Mouse (Mus musculus): ENCODE measurements at regions not wholly inside any gene's neighbourhood (a gene's known extent, or its start where the extent isn't known, plus 50 kb on each side); places are given as distances from the start of the nearest gene placed in this dataset.

DNA sequence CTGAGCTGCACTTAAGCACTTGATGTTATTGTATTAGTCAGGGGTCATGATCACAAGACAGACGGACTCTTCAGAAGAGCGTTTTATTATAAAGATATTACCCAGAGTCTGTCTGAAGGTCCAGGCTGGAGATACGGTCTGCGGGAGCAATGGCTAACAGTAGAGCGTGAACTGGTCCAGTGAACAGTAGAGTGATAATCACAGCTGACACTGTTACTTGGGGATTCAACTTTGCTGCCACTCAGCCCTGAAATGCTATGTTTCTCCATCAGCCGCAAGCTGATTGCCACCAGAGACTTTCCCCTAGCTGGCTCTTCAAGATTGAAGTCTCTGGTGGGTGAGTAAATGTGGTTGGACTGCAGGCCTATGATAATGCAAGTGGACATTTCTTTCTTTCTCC lies 133.1 kb upstream of the Zc3h12c start:
- DNase-seq (ENCODE audit: low read depth): no peak

DNA sequence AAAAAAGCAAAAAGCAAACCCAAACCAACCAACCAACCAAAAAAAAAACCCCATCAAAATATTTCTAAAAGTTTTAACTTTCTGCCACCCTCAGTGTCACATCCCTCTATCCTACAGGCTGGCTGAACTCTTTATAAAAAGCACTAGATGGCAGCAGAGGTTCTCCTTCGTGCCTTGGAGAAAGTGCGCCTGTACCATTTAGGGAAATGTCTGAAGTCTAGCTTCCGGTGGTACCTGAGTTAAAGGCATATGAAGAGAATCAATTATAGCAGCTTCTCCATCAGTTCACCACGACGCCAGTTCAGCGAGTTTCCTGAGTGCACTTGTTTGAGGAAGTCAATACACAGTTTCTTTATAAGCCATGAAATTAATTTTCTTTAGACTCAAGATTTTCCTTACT lies 130.0 kb upstream of the Zc3h12c start:
- peak; percentile 8 for DNase-seq (ENCODE audit: low read depth)

DNA sequence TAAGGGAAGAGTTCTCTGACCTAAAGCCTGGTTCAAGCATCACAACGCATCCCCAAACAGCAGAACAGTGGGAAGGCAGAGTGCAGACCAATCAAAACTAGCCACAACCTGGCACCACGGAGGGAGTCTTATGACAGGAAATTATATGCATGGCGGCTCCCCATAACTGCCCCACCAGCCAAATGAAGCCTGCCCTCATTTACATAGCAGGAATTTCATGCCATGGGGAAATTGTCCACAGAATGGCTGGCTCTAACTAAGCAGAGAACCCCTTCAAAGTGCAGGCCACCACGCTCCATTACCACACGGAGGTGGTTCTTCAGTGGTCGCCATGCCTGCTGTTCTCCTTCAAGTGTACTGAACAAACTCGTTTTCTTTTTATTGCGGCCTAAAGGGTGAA lies 126.3 kb upstream of the Zc3h12c start:
- no peak for DNase-seq (ENCODE audit: low read depth)

DNA sequence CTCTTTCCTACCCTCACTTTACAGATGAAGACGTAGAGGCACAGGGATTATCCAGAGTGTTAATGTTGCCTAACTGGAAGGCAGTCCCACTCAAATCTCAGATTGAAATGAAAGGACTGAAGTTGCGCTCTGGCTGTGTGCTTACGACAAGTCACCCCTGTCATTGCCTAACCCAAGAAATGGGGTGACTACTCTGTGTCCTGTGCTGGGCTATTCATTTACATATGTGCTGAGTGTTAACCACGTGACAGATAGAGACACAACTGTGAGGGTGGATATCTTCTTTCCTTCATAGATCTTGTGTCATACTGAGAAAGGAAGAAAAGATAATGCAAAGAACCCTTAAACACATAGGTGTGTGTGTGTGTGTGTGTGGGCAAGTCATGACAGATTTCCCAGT lies 120.7 kb upstream of the Zc3h12c start:
- no peak for DNase-seq (ENCODE audit: low read depth)

DNA sequence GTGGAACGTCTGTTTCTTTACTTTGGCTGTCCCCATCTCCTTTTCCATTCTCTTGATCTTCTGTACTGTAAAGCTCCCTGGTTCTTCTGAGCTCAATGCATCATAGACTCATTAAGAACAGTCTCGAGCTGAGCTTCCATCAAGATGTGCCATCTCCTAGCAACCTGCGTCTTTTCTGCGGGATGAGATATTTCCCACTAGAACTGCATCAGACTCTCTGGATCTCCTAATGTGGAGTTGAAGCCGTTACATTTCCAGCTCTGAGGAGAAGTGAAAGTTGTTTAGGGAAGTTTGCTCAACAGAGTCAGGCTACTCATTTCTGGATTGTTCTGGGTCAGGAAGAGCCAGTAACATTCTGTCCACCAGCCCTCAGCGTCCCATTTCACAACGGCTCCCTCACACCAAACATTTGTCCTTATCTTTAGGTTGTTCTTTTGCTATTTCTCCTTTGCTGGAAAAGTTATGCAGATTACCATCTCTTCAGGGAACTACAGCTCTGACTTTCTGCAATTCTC lies 119.4 kb upstream of the Zc3h12c start:
- no peak for DNase-seq (ENCODE audit: low read depth)

DNA sequence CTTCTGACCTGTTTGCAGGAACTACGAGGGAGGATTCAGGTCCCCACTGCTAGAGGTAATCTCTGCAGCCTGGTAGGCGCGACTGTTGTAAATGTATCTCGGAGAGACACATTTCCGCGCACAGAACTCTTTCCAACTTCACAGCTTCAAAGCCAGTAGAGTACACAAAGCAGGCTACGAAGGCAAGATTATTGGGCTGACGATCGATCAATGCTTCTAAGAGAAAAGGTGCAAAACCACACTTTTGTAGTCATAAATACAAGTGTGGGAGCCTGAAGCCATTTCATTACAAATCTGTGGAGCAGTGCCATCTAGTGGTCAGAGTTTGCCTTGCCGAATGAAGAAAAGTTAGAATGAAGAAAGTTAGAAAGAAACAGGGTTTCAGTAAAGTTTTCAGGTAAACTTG lies 118.9 kb upstream of the Zc3h12c start:
- peak; percentile 55 for DNase-seq (ENCODE audit: low read depth)

DNA sequence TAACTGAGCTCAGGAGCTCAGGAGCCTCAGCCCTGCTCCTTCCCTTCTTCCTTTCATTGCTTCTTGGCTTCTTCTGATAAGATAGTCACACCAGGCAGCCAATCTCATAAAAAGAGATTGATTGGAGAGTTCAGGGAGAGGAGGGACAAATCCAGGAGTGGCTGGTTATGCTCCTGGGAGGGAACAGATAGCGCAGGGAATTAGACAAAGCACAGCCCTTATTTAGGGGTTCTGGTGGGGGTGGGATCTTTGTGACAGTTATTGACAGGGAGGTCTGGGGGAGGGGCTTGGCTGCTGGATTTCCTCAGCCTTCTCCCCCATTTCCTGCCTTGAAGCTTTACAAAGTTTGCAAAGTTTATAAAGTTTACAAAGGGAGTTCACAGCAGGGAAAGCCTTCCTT lies 117.7 kb upstream of the Zc3h12c start:
- DNase-seq (ENCODE audit: low read depth): no peak

DNA sequence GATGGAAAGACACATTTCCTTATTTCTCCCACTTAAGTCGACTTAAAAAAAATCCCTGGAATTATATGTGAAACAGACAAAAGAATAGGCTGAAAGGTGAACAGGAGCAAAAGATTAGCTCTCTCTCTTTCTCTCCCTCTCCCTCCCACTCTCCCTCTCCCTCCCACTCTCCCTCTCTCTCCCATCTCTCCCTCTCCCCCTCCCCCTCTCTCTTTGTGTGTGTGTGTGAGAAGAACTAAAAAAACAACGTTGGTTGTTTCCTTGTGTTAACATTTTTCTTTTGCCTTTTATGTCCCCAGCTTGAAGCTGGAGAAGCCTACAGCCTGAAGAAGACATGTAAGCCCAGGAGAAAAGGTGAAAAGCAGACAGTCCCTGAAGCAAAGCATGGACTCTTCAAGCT lies 115.2 kb upstream of the Zc3h12c start:
- no peak for DNase-seq (ENCODE audit: low read depth)

DNA sequence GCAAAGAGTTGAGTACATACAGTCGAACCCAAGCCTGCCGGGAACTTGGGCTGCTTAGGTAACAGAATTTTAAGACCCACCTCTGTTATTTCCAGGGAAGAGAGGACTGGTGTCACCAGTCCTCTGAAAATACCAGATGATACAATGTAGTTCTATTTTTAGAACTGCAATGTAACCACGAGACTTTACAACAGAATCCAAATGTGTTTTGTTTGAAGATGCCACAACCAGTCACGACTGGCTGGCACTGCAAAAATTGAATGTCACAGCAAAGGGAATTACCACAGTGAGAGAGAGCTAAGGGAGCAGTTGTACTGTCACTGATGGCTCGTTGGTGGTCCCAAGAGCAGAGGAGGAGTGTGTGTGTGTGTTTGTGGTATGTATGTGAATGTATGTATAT lies 112.6 kb upstream of the Zc3h12c start:
- no peak for DNase-seq (ENCODE audit: low read depth)

DNA sequence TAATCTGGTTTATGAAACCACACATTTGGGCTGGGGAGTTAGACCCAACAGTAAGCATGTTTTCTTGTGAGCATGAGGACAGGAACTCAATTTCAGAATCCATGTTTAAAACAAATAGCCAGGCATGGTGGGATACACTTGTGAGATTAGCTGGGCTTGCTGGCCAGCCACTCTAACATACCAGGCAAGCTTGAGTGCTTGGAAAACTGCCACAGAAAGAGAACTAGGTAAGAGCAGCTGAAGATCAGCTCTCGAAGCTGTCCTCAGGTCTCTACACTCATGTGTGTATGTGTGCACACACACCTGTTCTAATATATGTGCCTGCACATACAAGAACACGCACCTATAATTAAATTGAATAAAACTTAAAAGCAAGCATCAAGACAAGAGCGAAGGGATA lies 112.2 kb upstream of the Zc3h12c start:
- DNase-seq (ENCODE audit: low read depth): no peak

DNA sequence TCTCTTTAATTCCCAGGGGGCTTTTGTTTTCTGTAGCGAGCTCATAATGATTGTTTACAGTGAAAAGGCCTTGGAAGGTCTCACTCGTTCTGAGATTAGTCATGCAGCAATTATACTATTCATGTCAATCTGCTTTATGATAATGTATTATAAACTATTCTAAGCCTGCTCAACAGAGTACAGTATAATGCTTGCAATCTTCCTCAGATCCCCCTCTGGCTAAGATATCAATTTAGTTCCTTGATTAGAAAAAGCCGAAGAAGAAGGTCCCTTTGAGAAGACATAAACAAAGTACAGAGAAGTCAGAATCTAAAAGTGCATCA lies 110.3 kb upstream of the Zc3h12c start:
- no peak for DNase-seq (ENCODE audit: low read depth)

DNA sequence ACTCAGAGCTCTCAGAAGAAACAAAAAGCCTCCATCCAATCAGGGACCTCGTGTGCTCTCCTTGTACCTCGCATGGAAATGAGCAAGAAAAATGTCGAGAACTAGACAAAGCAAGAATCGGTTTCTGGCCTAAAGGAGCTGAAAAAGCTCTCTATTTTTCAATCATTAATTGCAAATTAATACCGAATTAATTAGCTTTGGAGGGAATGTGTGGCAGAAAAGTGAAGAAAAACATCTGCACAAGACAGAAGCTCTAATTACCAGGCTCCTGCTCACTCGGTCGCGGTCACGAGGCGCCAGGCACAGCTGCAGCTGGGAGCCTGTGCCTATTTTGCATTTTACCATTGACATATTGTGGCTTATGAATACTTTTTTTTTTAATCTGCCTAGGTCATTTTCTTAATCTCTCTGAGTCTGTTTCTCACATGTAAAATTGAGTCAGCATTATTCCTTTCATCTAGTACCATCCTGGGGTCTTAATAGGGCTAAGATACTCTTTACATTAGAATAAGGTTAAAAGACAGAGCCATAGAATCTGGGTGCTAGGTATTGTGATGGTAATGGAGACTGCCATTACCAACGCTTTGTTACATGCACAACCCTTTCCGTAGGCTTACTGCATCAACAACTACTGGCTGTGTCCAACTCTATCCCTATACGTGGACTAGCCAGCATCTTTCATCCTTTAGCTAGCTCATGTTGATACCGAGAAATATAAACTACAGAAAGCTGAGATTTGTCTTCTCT lies 109.8 kb upstream of the Zc3h12c start:
- DNase-seq (ENCODE audit: low read depth): no peak

DNA sequence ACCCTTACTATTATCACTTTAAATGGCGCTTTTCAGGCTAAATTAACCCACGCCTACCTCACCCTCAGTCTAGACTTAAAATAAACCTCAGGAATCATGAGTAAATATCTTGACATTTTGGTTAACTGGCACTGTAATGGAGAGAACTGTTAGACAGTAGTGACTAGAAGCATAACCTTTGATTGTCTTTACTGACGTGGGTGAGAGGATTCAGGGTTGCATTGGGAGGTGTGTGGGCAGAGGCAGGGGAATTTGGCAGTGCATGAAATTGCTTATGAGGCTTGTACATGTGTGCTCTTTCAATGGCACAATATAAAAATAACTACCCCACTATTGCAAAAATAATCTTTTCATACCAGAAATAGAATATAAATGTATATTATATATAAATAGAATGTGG lies 105.6 kb upstream of the Zc3h12c start:
- no peak for DNase-seq (ENCODE audit: low read depth)

DNA sequence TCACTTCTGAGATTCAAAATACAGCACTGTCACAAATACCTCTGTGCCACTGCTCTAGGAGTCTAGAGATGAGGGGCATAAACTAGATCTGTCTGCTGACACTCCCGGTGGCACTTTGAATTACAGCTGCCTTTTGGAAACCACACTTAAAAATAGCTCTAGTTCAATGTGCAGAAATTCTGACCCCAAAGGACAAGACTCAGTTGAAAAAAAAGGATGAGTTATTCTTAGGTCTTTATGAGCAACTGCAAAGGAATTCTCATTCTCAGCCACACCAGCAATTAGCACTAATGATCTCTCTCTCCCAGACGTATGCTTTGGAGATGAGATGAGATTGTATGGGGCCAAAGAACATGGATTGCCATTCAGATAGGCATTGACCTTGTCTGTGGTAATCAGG lies 104.3 kb upstream of the Zc3h12c start:
- DNase-seq (ENCODE audit: low read depth): no peak

DNA sequence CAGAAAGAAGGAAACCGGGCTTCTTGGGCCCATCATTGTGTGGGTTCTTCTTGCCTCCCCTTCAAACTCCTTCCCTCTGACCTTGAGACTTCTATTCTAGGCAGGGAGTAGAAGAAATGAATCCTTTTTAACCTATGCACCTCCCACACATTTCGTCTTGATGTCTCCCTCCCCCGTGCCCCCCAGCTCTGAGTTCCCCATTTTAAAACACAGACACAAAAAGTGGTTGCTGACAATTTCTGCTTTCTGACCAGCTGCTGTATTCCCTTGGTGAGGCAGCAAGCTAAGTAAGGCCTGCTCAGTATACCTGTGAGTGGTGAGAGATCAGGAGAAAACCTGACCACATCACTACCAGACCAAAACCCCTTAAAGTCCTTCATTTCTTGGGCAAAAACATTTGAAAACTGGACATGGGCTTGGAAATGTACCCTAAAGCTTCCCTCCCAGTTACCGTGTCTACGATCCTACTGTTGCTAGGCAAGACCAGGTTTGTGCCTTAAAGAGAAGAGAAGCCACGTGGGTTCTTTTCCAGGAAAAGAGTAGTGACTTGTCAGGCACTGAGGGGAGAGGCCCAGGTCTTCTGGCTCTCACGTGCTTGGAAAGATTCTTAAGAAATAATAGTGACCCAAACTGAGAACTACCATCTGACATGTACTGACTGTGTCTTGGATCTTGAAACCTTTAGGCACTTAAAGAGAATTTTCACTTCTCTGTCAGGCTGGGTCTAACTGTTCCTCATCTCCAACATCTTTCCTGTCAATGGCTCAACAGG lies 103.2 kb upstream of the Zc3h12c start:
- no peak for DNase-seq (ENCODE audit: low read depth)

DNA sequence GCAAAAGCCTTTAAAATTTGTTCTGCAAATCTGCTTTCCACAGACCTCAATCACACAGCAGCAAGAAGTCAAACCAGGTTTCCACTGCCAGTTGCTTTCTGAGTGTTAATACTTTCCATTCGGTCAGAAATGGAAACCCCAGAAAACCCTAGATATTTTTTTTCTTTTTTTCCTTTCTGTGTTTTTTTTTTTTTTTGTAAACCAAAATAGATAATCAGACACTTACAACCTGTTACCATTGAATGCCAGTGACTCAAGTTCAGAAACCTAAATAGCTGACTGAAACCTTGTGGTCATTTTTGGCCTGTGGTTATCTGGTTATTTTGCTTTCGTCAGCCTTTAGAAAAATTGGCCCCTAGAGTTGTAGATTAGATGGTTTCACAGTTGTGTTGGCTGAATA lies 93.2 kb upstream of the Zc3h12c start:
- no peak for DNase-seq (ENCODE audit: low read depth)

DNA sequence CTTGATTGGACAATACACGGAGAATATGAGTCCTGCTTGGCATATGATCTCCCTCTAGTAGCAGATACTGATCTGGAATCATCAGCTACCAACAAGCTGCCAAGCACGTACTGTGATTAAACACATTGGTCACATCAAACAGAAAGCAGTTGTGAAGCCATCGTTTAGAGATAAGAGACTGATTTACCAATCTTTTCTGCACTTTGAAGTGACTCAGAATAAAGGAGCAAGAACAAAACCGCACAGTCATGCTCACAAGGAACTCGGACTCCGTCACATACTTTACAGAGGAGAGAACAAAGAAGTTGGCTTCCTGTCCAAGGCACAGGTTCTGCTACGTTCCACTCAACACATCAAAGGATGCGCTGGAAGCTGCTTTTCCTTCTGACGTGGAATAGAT lies 91.1 kb upstream of the Zc3h12c start:
- DNase-seq (ENCODE audit: low read depth): peak; percentile 13

DNA sequence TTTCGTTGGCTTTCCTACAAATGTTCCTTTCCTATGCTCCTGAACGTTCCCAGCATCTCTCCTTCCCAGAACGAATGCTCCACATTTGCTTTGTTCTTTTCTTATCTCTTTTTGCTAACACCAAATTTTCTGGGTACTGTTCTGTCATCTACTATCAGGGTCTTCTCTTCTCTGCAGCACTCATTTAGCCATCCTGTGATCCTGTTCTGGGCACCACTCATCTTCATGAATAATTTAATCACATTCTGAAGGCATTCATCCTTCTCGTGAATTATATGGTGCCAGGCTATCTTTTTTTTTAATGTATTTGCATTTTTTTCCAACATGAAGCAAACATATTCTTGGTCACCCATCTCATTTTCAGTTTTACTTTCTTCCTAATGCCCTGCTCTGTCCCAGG lies 87.3 kb upstream of the Zc3h12c start:
- DNase-seq (ENCODE audit: low read depth): no peak

DNA sequence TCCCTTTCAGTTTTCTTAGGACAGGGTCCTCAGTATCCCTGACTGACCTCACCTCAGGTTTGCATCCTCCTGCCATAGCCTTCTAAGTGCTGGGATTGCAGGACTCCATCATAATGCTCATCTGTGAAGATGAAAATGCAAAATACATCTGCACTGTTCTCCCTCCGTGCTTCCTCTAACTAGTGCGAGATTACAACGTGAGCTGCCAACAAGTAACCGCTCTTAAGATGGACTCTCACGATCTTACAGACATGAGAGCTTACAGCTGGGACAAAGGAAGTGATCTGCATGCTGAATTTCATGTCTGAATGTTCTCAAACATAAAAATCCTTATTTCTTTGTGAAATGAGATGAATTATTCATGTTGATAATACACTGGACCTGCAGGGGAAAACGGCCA lies 86.1 kb upstream of the Zc3h12c start:
- DNase-seq (ENCODE audit: low read depth): no peak

DNA sequence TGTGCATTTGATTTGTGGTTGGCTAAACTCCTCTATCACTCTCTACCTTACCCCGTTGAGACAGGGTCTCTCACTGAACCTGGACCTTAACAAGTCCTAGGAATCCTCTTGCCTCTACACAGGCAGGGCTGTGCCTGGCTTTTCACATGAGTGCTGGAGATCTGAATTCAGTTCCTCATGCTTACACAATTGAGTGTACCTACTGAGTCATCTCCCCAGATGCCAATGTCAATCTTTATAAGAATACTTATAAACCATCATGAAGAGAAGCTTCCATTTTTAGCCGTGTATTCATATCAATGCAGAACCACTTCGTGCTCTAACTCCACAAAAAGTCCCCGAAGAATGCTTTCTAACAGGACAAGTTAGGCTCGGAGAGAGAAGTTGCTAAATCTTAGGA lies 83.1 kb upstream of the Zc3h12c start:
- DNase-seq (ENCODE audit: low read depth): no peak

DNA sequence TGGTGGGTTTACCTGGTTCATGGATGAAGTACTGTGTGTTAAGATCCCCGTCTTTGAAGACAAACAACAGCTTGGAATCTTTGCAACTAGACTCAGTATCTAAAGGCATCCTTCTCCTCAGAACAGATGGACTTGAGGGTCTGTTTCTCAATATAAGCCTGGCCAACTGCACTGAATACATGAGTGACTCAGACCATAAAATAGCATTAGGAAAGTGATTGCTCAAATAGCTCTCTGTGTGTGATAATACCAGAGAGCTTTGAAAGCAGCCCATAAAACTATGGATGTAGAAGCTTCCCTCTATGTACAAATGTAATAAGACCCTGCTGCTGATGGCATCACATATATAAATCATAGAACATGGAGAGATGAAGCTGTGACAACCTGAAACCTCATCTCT lies 78.3 kb upstream of the Zc3h12c start:
- DNase-seq (ENCODE audit: low read depth): no peak

DNA sequence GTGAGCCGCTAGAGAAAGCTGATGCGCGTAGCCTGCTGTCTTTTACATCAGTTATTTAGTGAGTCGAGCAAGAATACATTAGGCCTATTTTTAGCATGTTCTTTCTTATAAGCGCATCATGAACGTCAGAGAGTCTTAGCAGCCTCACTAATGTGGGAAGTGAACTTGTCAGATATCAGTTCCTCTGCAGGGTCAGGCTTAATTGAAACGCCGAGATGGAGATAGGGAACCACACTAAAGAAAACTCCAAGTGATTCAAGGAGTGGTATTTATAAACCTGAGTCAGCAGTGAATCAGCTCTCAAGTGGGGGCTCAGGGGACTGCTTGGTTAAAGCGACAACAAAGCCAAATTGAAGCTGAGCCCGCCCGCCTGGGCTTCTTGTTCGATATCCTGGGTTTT lies 75.7 kb upstream of the Zc3h12c start:
- DNase-seq (ENCODE audit: low read depth): no peak

DNA sequence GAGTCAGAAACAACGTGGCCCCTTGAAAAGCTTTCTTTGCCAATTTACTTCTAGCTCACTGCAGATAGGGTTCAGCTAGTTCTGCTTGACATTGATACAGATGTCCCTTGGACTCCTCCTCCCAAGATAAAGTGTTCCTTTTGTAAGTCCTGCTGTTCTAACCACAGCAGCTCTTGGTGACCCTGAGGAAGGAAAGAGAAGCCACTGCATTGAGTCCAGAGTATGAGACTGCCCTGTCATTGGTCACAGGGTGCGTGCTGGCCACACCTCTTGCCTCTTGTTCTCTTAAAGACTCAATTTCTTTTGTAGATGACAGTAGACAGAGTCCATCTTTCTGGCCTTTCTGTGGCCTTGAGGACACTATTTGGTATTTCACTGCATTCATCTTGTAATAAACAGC lies 74.7 kb upstream of the Zc3h12c start:
- no peak for DNase-seq (ENCODE audit: low read depth)

DNA sequence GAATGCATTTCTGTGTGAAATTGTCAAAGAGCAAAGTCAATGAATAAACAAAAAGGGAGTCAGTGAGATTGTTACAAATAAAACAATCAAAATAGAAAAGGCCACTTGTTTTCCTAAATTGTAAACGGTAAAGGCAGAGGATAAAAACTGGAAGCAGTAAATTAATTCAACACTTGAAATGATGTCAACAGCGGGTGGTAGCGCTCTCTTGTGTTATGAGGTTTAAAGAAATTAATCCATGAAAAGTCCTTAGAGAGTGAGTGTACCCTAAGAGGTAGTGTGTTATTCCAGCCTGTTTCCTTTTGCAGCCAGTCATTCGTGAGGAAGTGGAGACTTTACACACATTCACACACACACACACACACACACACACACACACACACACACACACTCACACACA lies 73.2 kb upstream of the Zc3h12c start:
- DNase-seq (ENCODE audit: low read depth): no peak

Measured in naive thymus-derived CD4-positive, alpha-beta T cell, adult 2 months (primary cell).